Mouse (Mus musculus) brain, embryonic 14.5 days (tissue): Measurements from ENCODE around the gene Pagr1a.

Experiments used
- CTCF ChIP-seq: fragments of 200-500 bp; IDR thresholded peaks from 2 replicates; pipeline ENCODE4 v1.5.1; 2012; ENCODE audit warnings: inconsistent platforms, mild to moderate bottlenecking, moderate library complexity, borderline replicate concordance; ENCODE audit not compliant: insufficient read depth, insufficient read length; ENCODE audit errors: extremely low read depth
- POLR2A ChIP-seq: fragments of 200-500 bp; IDR thresholded peaks from 2 replicates; pipeline ENCODE4 v1.6.1; 2012; ENCODE audit warnings: mild to moderate bottlenecking, inconsistent platforms, borderline replicate concordance; ENCODE audit not compliant: poor library complexity, insufficient read depth, insufficient read length, severe bottlenecking; ENCODE audit errors: extremely low read depth

DNA sequence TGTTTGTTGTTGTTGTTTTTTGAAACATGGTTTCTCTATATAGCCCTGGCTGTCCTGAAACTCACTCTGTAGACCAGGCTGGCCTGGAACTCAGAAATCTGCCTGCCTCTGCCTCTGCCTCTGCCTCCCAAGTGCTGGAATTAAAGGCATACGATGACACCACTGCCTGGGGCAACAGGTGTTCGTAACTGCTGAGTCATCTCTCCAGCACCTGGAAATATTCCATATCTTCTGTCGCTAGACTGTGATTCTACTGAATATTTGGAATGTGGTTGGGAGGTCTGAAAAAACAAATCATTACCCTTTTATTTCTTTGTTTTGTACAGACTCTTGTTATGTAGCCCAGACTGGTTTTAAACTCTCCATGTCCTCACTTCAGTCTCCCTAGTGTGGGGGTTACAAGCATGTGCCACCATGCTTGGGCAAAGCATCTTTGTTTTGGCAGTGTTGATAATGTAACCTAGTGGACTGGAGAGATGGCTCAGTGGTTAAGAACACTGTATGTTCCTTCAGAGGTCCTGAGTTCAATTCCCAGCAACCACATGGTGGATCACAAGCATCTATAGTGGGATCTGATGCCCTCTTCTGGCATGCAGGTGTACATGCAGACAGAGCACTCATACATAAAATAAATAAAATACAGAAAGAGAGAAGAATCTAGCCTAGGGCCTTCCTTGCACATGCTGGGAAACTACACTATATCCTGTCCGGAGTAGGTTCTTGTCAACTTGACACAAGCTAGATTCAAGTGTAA, 12.9 kb downstream of the Pagr1a start:
- TF ChIP-seq CTCF (no peak), POLR2A (no peak)
